Mouse (Mus musculus) bone marrow, adult 2 months (tissue): ENCODE data around the gene Ccdc155.

Experiments used
- CTCF ChIP-seq: fragments of 200-500 bp; IDR thresholded peaks from 2 replicates; pipeline ENCODE4 v1.5.1; 2011; ENCODE audit warnings: low read length, control low read depth; ENCODE audit not compliant: control insufficient read depth, insufficient read depth
- POLR2A ChIP-seq: fragments of 200-500 bp; IDR thresholded peaks from 2 replicates; pipeline ENCODE4 v1.6.1; 2011; ENCODE audit warnings: low read depth, mild to moderate bottlenecking, control low read depth, low read length, borderline replicate concordance; ENCODE audit not compliant: control insufficient read depth

DNA sequence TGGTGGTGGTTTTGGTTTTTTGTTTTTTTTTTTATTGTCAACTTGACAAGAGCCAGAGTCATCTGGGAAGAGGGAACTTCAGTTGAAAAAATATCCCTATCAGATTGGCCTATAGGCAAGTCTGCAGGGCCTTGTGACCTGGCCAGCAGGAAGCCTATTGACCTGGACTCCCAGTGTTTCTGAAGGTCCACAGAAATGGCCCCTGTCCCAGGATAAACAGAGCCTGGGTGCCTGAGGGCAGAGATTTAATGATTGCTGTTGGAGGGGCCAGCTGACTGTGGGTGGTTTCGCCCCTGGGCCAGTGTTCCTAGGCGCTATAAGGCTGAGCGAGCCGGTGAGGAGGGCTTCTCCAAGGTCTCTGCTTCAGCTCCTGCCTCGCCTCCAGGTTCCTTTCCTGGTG lies 9.0 kb upstream of the Ccdc155 start:
- TF ChIP-seq CTCF: no peak
- no peak for TF ChIP-seq POLR2A
